Mouse (Mus musculus) small intestine, adult 2 months (tissue): ENCODE results near the gene Il16.

ENCODE experiments used
- CTCF ChIP-seq: fragments of 200-500 bp; IDR thresholded peaks from 2 replicates; pipeline ENCODE4 v1.5.1; 2012; ENCODE audit warnings: low read depth, mild to moderate bottlenecking, control low read depth, inconsistent platforms, low read length, moderate library complexity, mixed read lengths; ENCODE audit not compliant: insufficient replicate concordance, insufficient read length; ENCODE audit errors: extremely low read depth
- POLR2A ChIP-seq: fragments of 200-500 bp; IDR thresholded peaks from 2 replicates; pipeline ENCODE4 v1.6.1; 2012; ENCODE audit warnings: low read depth, mild to moderate bottlenecking, control low read depth, inconsistent platforms, low read length, moderate library complexity

GRCm38 (mm10) chr7:83635726-83636125, 109.8 kb downstream of the Il16 start:
- TF ChIP-seq CTCF = no peak
- TF ChIP-seq POLR2A = no peak
